In the genomic region with DNA sequence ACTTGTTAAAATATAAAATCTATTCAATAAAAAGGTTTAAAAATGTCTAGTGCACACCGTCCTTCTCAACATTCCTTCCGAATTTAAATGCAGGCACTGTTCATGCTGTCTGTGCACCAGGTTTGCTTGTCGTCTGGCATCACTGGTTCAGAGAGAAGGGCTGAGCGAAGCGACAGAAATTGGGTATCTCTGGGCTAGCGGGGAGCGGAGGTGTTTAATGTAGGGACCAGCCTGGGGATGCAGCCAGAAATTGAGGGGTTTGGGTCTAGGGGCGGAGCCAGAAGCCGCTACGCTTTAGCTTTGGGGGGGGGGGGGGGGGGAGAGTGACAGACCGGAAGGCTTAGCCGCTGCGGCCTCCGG, we compare ENCODE assay signal across 8 mouse cellular contexts. TPM values are rescaled to one million over a fixed set of nuclear protein-coding genes. Genes with fewer than 3 reads are reported as not detected.
DNase-seq lines count a peak whose midpoint lies in the region; ATAC-seq and TF ChIP-seq lines count a peak whose summit lies in the region.

No protein-coding gene starts in this region.

- peaks cover 16% of the 10 kb centered on the region for H3K36me3 ChIP-seq in megakaryocyte, embryonic 14.5 days (replicated peaks; ENCODE audit: low read length)
- H3K36me3 ChIP-seq in limb, embryonic 14.5 days (ENCODE audit: control insufficient read depth, insufficient read depth, low read length): no peaks in the 10 kb centered on the region
- H3K36me3 ChIP-seq in stomach, embryonic 16.5 days (ENCODE audit: control insufficient read depth, insufficient read depth, low read length): no peaks in the 10 kb centered on the region

- no peak for DNase-seq in cerebellum, postnatal 10 days
- no peak for DNase-seq in limb, embryonic 14.5 days (ENCODE audit: low spot score)
- no peak for DNase-seq in adrenal gland, postnatal 14 days
- DNase-seq in urinary bladder, adult 18-20 months (ENCODE audit: low spot score in 2 of 2): no peak

- peak overlapping the region; percentile 68 for H3K27ac ChIP-seq in limb, embryonic 14.5 days (replicated peaks; ENCODE audit: low read depth, low read length)
- peak overlapping the region; percentile 46; the same call in 1 of the 2 replicates for H3K27ac ChIP-seq in stomach, embryonic 16.5 days (ENCODE audit: low read length)

- peak; percentile 79 for ATAC-seq in cerebellum, adult (ENCODE audit: insufficient number of reproducible peaks, low FRiP score, low TSS enrichment)
- no peak for ATAC-seq in megakaryocyte, adult 5-6 weeks (ENCODE audit: poor library complexity, severe bottlenecking)
- no peak for ATAC-seq in limb, embryonic 14.5 days (ENCODE audit: low FRiP score, low read depth)
- no peak for ATAC-seq in stomach, embryonic 16.5 days (ENCODE audit: insufficient read depth, low FRiP score)

- peak overlapping the region; percentile 69 for H3K9ac ChIP-seq in limb, embryonic 14.5 days (ENCODE audit: low read depth, low read length, severe bottlenecking)
- peak overlapping the region; percentile 80 for H3K9ac ChIP-seq in stomach, embryonic 16.5 days (ENCODE audit: low read length)

- peak overlapping the region; percentile 80 for H3K4me2 ChIP-seq in limb, embryonic 14.5 days (replicated peaks; ENCODE audit: low read depth, low read length, severe bottlenecking)
- H3K4me2 ChIP-seq in stomach, embryonic 16.5 days (ENCODE audit: low read depth, low read length): peak overlapping the region; percentile 47

- no peaks in the 10 kb centered on the region for H3K27me3 ChIP-seq in megakaryocyte, embryonic 14.5 days (replicated peaks)
- H3K27me3 ChIP-seq in limb, embryonic 14.5 days (ENCODE audit: control insufficient read depth, insufficient read depth, low read length): no peaks in the 10 kb centered on the region
- no peaks in the 10 kb centered on the region for H3K27me3 ChIP-seq in stomach, embryonic 16.5 days (ENCODE audit: control insufficient read depth, insufficient read depth, low read length)

- peak overlapping the region; percentile 100 for H3K4me3 ChIP-seq in megakaryocyte, embryonic 14.5 days (replicated peaks)
- H3K4me3 ChIP-seq in limb, embryonic 14.5 days (replicated peaks; ENCODE audit: low read length): peak overlapping the region; percentile 89
- H3K4me3 ChIP-seq in stomach, embryonic 16.5 days (replicated peaks; ENCODE audit: low read length): peak overlapping the region; percentile 93

- WGBS in limb, embryonic 14.5 days: under 1% methylated on average over 9 of the region's 14 CpGs
- WGBS in stomach, embryonic 16.5 days: 2% methylated on average over 11 of the region's 14 CpGs

- TF ChIP-seq POLR2A in limb, embryonic 14.5 days (IDR thresholded peaks at IDR 0.05; ENCODE audit: borderline replicate concordance, extremely low read depth, insufficient read depth, insufficient read length): 0 out of 2 replicates have a peak, but pooled peaks have one; percentile 34

- peaks cover 55% of the 10 kb centered on the region for H3K4me1 ChIP-seq in megakaryocyte, embryonic 14.5 days
- H3K4me1 ChIP-seq in limb, embryonic 14.5 days (ENCODE audit: control insufficient read depth, insufficient read depth, low read length): peaks cover 8% of the 10 kb centered on the region
- peaks cover 9% of the 10 kb centered on the region for H3K4me1 ChIP-seq in stomach, embryonic 16.5 days (ENCODE audit: control insufficient read depth, insufficient read depth, low read length)

- H3K9me3 ChIP-seq in megakaryocyte, embryonic 14.5 days: 0 out of 2 replicates have a peak, but pooled peaks cover 3% of the 10 kb centered on the region
- no peaks in the 10 kb centered on the region for H3K9me3 ChIP-seq in limb, embryonic 14.5 days (ENCODE audit: control insufficient read depth, low read length)
- no peaks in the 10 kb centered on the region for H3K9me3 ChIP-seq in stomach, embryonic 16.5 days (replicated peaks; ENCODE audit: control insufficient read depth, low read length)

RNA-seq across cellular contexts. Expression of gene Lonp2, which starts 0.3 kb away (rescaled TPM):
- polyA plus RNA-seq in megakaryocyte, embryonic 14.5 days (2012; ENCODE audit: insufficient read depth, low replicate concordance): 14.9 and 69.1 TPM in 2 replicates
- total RNA-seq in megakaryocyte, adult 5-6 weeks (2015): 43.1 and 47.1 TPM in 2 replicates
- 57.3 and 58.6 TPM in 2 replicates for total RNA-seq in megakaryocyte, adult 5-6 weeks (2017)
- polyA plus RNA-seq in limb, embryonic 14.5 days (2012; rRNA removed): 27.6 and 31.8 TPM in 2 replicates
- 53.4 and 54.1 TPM in 2 replicates for polyA plus RNA-seq in limb, embryonic 14.5 days (2014; fragmentation: Nextera tagmentation; extraction: Ambion mirVana)
- polyA plus RNA-seq in stomach, embryonic 16.5 days (2015; fragmentation: Nextera tagmentation; extraction: Ambion mirVana): 58.4 and 61.4 TPM in 2 replicates
- total RNA-seq in adrenal gland, postnatal 14 days (2021): 123 and 136 TPM in 2 replicates

RNA-seq across cellular contexts. Expression of gene Abcc12, which starts 43.0 kb away (rescaled TPM):
- not detected in 2 replicates for polyA plus RNA-seq in megakaryocyte, embryonic 14.5 days (2012; ENCODE audit: insufficient read depth, low replicate concordance)
- total RNA-seq in megakaryocyte, adult 5-6 weeks (2015): not detected in 2 replicates
- not detected in 2 replicates for total RNA-seq in megakaryocyte, adult 5-6 weeks (2017)
- 0.73 and 0.78 TPM in 2 replicates for polyA plus RNA-seq in limb, embryonic 14.5 days (2012; rRNA removed)
- polyA plus RNA-seq in limb, embryonic 14.5 days (2014; fragmentation: Nextera tagmentation; extraction: Ambion mirVana): 0.12 and 0.32 TPM in 2 replicates
- 0.14 and 0.19 TPM in 2 replicates for polyA plus RNA-seq in stomach, embryonic 16.5 days (2015; fragmentation: Nextera tagmentation; extraction: Ambion mirVana)
- total RNA-seq in adrenal gland, postnatal 14 days (2021): 0.15 TPM in 1 of 2 replicates, not detected in the other
